Mouse (Mus musculus) 3134 (cell line): ENCODE results near the gene Emc8.

Experiments
- DNase-seq: peaks from one replicate; pipeline ENCODE4 v3.0.0-alpha.2; 2011; ENCODE audit warnings: low spot score; ENCODE audit not compliant: insufficient read length; ENCODE audit errors: extremely low read depth

The Emc8 gene

GRCm38 (mm10) chr8:120607885-120608284 lies 60.5 kb downstream of the Emc8 start:
- no peak for DNase-seq

GRCm38 (mm10) chr8:120607460-120607859 lies 60.9 kb downstream of the Emc8 start:
- DNase-seq = no peak
